Mouse (Mus musculus): ENCODE measurements around the gene Pak2. TPM values are rescaled to one million over a fixed set of nuclear protein-coding genes. Genes with fewer than 3 reads are reported as not detected.

Gene Pak2
- polyA plus RNA-seq, 1 experiment from 2014 or later, result 30.6 TPM

GRCm38 (mm10) chr16:32114406-32114805, 35.3 kb upstream of the Pak2 start:
- H3K27me3 ChIP-seq (ENCODE audit: control insufficient read depth, insufficient read depth, low read length), result no peaks in the 10 kb centered on the region
- ATAC-seq (ENCODE audit: low FRiP score) (no peak), DNase-seq (ENCODE audit: low spot score) (no peak)
- H3K4me2 ChIP-seq (replicated peaks), result no peak overlapping the region
- H3K27ac ChIP-seq, result no peak overlapping the region
- no peaks in the 10 kb centered on the region for H3K9me3 ChIP-seq (ENCODE audit: control insufficient read depth, low read length)
- H3K9ac ChIP-seq, result no peak overlapping the region
- H3K36me3 ChIP-seq (replicated peaks; ENCODE audit: control insufficient read depth, insufficient read depth), result peaks cover 8% of the 10 kb centered on the region; the same call in 1 of the 2 replicates
- H3K4me3 ChIP-seq (replicated peaks; ENCODE audit: low read length), result no peak overlapping the region
- 81% methylated on average over 10 of the region's 10 CpGs for WGBS
- no peaks in the 10 kb centered on the region for H3K4me1 ChIP-seq (replicated peaks; ENCODE audit: control insufficient read depth, insufficient read depth, low read length)

GRCm38 (mm10) chr16:32113541-32114218, 34.5 kb upstream of the Pak2 start:
- no peak for ATAC-seq (ENCODE audit: low FRiP score)
- H3K9ac ChIP-seq, result no peak overlapping the region
- H3K4me2 ChIP-seq (replicated peaks), result no peak overlapping the region
- H3K27me3 ChIP-seq (ENCODE audit: control insufficient read depth, insufficient read depth, low read length), result no peaks in the 10 kb centered on the region
- no peaks in the 10 kb centered on the region for H3K4me1 ChIP-seq (replicated peaks; ENCODE audit: control insufficient read depth, insufficient read depth, low read length)
- 69% methylated on average over 23 of the region's 23 CpGs for whole genome bisulfite sequencing
- no peaks in the 10 kb centered on the region for H3K9me3 ChIP-seq (ENCODE audit: control insufficient read depth, low read length)
- H3K36me3 ChIP-seq (replicated peaks; ENCODE audit: control insufficient read depth, insufficient read depth), result peaks cover 15% of the 10 kb centered on the region
- H3K4me3 ChIP-seq (replicated peaks; ENCODE audit: low read length), result no peak overlapping the region
- no peak for DNase-seq (ENCODE audit: low spot score)
- no peak overlapping the region for H3K27ac ChIP-seq

GRCm38 (mm10) chr16:32110951-32111699, 32.0 kb upstream of the Pak2 start:
- H3K9me3 ChIP-seq (ENCODE audit: control insufficient read depth, low read length), result no peaks in the 10 kb centered on the region
- 81% methylated on average over 15 of the region's 15 CpGs for WGBS
- DNase-seq (ENCODE audit: low spot score), result no peak

DNA sequence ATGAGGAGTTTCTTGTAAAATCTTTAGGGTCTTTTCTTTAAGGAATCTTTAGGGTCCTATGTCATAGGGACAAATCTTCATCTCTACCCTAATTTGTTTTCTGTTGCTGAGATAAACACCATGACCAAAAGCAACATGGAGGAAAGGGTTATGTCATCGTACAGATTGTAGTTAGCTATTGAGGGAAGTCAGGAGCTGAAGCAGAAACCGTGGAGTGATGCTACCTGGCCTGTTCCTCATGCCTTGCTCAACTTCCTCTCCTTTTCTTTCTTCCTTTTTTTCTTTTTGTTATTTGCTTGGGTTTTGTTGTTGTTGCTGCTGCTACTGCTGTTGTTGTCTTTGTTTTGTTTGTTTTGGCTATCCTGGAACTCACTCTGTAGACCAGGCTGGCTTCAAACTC, 29.4 kb upstream of the Pak2 start:
- H3K27ac ChIP-seq, result no peak overlapping the region
- H3K4me3 ChIP-seq (replicated peaks; ENCODE audit: low read length), result no peak overlapping the region
- DNase-seq (ENCODE audit: low spot score), result no peak
- 89% methylated on average over 2 of the region's 2 CpGs for WGBS
- no peaks in the 10 kb centered on the region for H3K27me3 ChIP-seq (ENCODE audit: control insufficient read depth, insufficient read depth, low read length)
- H3K9me3 ChIP-seq (ENCODE audit: control insufficient read depth, low read length), result no peaks in the 10 kb centered on the region
- H3K36me3 ChIP-seq (replicated peaks; ENCODE audit: control insufficient read depth, insufficient read depth), result peaks cover 48% of the 10 kb centered on the region
- ATAC-seq (ENCODE audit: low FRiP score), result no peak
- no peak overlapping the region for H3K4me2 ChIP-seq (replicated peaks)
- no peaks in the 10 kb centered on the region for H3K4me1 ChIP-seq (replicated peaks; ENCODE audit: control insufficient read depth, insufficient read depth, low read length)
- H3K9ac ChIP-seq, result no peak overlapping the region

More at GRCm38 (mm10) chr16:32110951-32111699, 32.0 kb upstream of the Pak2 start:
- Histone ChIP-seq H3K36me3 (replicated peaks; ENCODE audit: control insufficient read depth, insufficient read depth) (peaks cover 38% of the 10 kb centered on the region), H3K9ac (no peak overlapping the region), H3K4me2 (replicated peaks) (no peak overlapping the region), H3K27me3 (ENCODE audit: control insufficient read depth, insufficient read depth, low read length) (no peaks in the 10 kb centered on the region), H3K4me3 (replicated peaks; ENCODE audit: low read length) (no peak overlapping the region), H3K27ac (no peak overlapping the region), H3K4me1 (replicated peaks; ENCODE audit: control insufficient read depth, insufficient read depth, low read length) (no peaks in the 10 kb centered on the region)
- no peak for ATAC-seq (ENCODE audit: low FRiP score)

GRCm38 (mm10) chr16:32108170-32108569, 29.0 kb upstream of the Pak2 start:
- no peaks in the 10 kb centered on the region for H3K9me3 ChIP-seq (ENCODE audit: control insufficient read depth, low read length)
- H3K9ac ChIP-seq, result no peak overlapping the region
- H3K4me1 ChIP-seq (replicated peaks; ENCODE audit: control insufficient read depth, insufficient read depth, low read length), result no peaks in the 10 kb centered on the region
- H3K27ac ChIP-seq, result no peak overlapping the region
- ATAC-seq (ENCODE audit: low FRiP score) (no peak), DNase-seq (ENCODE audit: low spot score) (no peak)
- no peak overlapping the region for H3K4me3 ChIP-seq (replicated peaks; ENCODE audit: low read length)
- 79% methylated on average over 7 of the region's 7 CpGs for WGBS
- peaks cover 52% of the 10 kb centered on the region for H3K36me3 ChIP-seq (replicated peaks; ENCODE audit: control insufficient read depth, insufficient read depth)
- H3K27me3 ChIP-seq (ENCODE audit: control insufficient read depth, insufficient read depth, low read length), result no peaks in the 10 kb centered on the region
- no peak overlapping the region for H3K4me2 ChIP-seq (replicated peaks)

DNA sequence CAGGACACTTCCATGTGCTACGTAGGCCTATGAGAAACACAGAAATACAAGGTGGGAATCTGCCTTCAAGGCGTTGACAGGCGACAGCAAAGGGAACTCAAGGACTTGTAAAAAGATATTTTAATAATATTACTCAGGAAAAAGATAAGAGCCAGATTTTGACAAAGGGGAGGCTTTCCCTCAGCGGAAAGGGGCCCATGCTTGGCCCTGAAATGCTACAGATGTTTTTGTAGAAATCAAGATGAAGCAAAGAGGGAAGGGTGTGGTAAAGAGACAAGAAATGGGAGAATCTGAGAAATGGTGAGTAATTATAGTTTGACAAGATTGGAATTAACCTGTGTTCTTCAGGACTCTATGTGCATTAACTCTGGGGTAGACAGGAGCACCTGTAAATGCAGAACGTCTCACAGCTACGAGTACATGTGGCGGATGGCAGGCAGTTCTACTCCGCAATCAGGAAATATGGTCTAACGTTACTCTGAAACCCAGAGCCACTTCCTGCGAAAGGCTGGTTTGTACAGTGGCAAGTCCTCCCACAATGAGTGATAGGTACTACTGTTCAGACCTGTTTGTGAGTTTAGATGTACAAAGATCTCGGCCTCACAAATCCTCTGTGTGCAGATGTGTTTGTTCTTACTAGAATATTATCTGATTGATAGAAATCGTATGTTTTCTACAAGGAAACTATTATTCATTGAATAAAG, 28.4 kb upstream of the Pak2 start:
- WGBS, result 95% methylated on average over 12 of the region's 12 CpGs
- ATAC-seq (ENCODE audit: low FRiP score), result no peak
- Histone ChIP-seq H3K27me3 (ENCODE audit: control insufficient read depth, insufficient read depth, low read length) (no peaks in the 10 kb centered on the region), H3K4me3 (replicated peaks; ENCODE audit: low read length) (no peak overlapping the region), H3K9me3 (ENCODE audit: control insufficient read depth, low read length) (no peaks in the 10 kb centered on the region), H3K4me2 (replicated peaks) (no peak overlapping the region), H3K36me3 (replicated peaks; ENCODE audit: control insufficient read depth, insufficient read depth) (peaks cover 54% of the 10 kb centered on the region), H3K9ac (no peak overlapping the region), H3K4me1 (replicated peaks; ENCODE audit: control insufficient read depth, insufficient read depth, low read length) (no peaks in the 10 kb centered on the region), H3K27ac (no peak overlapping the region)
- DNase-seq (ENCODE audit: low spot score), result no peak

- ATAC-seq (ENCODE audit: low FRiP score) (no peak), DNase-seq (ENCODE audit: low spot score) (no peak)
- Histone ChIP-seq H3K4me3 (replicated peaks; ENCODE audit: low read length) (no peak overlapping the region), H3K9me3 (ENCODE audit: control insufficient read depth, low read length) (no peaks in the 10 kb centered on the region), H3K27ac (no peak overlapping the region), H3K4me1 (replicated peaks; ENCODE audit: control insufficient read depth, insufficient read depth, low read length) (no peaks in the 10 kb centered on the region), H3K9ac (no peak overlapping the region), H3K36me3 (replicated peaks; ENCODE audit: control insufficient read depth, insufficient read depth) (peaks cover 61% of the 10 kb centered on the region), H3K27me3 (ENCODE audit: control insufficient read depth, insufficient read depth, low read length) (no peaks in the 10 kb centered on the region), H3K4me2 (replicated peaks) (no peak overlapping the region)
- WGBS, result 93% methylated on average over 1 of the region's 1 CpGs
Observed at GRCm38 (mm10) chr16:32105698-32106097, 26.6 kb upstream of the Pak2 start.

- no peak overlapping the region for H3K27ac ChIP-seq
- no peaks in the 10 kb centered on the region for H3K27me3 ChIP-seq (ENCODE audit: control insufficient read depth, insufficient read depth, low read length)
- DNase-seq (ENCODE audit: low spot score), result no peak
- no peaks in the 10 kb centered on the region for H3K9me3 ChIP-seq (ENCODE audit: control insufficient read depth, low read length)
- 95% methylated on average over 13 of the region's 13 CpGs for WGBS
- peaks cover 13% of the 10 kb centered on the region for H3K4me1 ChIP-seq (replicated peaks; ENCODE audit: control insufficient read depth, insufficient read depth, low read length)
- peaks cover 35% of the 10 kb centered on the region for H3K36me3 ChIP-seq (replicated peaks; ENCODE audit: control insufficient read depth, insufficient read depth)
- no peak overlapping the region for H3K9ac ChIP-seq
- H3K4me2 ChIP-seq (replicated peaks), result no peak overlapping the region
- no peak for ATAC-seq (ENCODE audit: low FRiP score)
- no peak overlapping the region for H3K4me3 ChIP-seq (replicated peaks; ENCODE audit: low read length)
Observed at GRCm38 (mm10) chr16:32102295-32102694, 23.2 kb upstream of the Pak2 start.

- Histone ChIP-seq H3K4me1 (replicated peaks; ENCODE audit: control insufficient read depth, insufficient read depth, low read length) (peaks cover 13% of the 10 kb centered on the region), H3K36me3 (replicated peaks; ENCODE audit: control insufficient read depth, insufficient read depth) (peaks cover 27% of the 10 kb centered on the region), H3K9me3 (ENCODE audit: control insufficient read depth, low read length) (no peaks in the 10 kb centered on the region), H3K4me2 (replicated peaks) (peak within 1 kb of the TSS; percentile 64), H3K27me3 (ENCODE audit: control insufficient read depth, insufficient read depth, low read length) (no peaks in the 10 kb centered on the region), H3K4me3 (replicated peaks; ENCODE audit: low read length) (peak within 1 kb of the TSS; percentile 93), H3K27ac (peak within 1 kb of the TSS; percentile 80), H3K9ac (peak within 1 kb of the TSS; percentile 85)
- ATAC-seq (ENCODE audit: low FRiP score), result peak; percentile 97
- DNase-seq (ENCODE audit: low spot score), result peak; percentile 94
- WGBS, result 1% methylated on average over 32 of the region's 34 CpGs
Observed at GRCm38 (mm10) chr16:32099638-32100150, 20.6 kb upstream of the Pak2 start, which contains the start of the genes Pigx and Cep19. Gene Pigx (minus strand): TSS chr16:32099740. Gene Cep19 (plus strand): TSS chr16:32099800.

Data from hindbrain, embryonic 14.5 days (tissue).